Mouse (Mus musculus) embryonic facial prominence, embryonic 12.5 days (tissue): ENCODE measurements around the gene Morn1. TPM values are rescaled to one million over a fixed set of nuclear protein-coding genes. Genes with fewer than 3 reads are reported as not detected.

ENCODE experiments used
- ATAC-seq: fragments of 200-750 bp; cut with Nextera tagmentation; 2 replicates; pipeline ENCODE4 v1.8.0; 2017; ENCODE audit not compliant: insufficient number of reproducible peaks, insufficient read depth, low FRiP score, low TSS enrichment
- H3K27ac ChIP-seq: fragments of 300-500 bp; sonication (generic); 2 replicates; pipeline ENCODE4 v1.5.1; 2016; ENCODE audit warnings: mild to moderate bottlenecking
- H3K27me3 ChIP-seq: fragments of 300-500 bp; sonication (generic); 2 replicates; pipeline ENCODE4 v1.6.1; 2016; ENCODE audit warnings: mild to moderate bottlenecking, moderate library complexity
- H3K36me3 ChIP-seq: fragments of 300-500 bp; sonication (generic); 2 replicates; pipeline ENCODE4 v1.6.1; 2016; ENCODE audit warnings: mild to moderate bottlenecking
- H3K4me1 ChIP-seq: fragments of 300-500 bp; sonication (generic); 2 replicates; pipeline ENCODE4 v1.6.1; 2016
- H3K4me2 ChIP-seq: fragments of 300-500 bp; sonication (generic); replicated peaks from 2 replicates; pipeline ENCODE4 v1.6.1; 2016; ENCODE audit warnings: mild to moderate bottlenecking, moderate library complexity
- H3K4me3 ChIP-seq: fragments of 300-500 bp; sonication (generic); 2 replicates; pipeline ENCODE4 v1.5.1; 2016; ENCODE audit warnings: mild to moderate bottlenecking
- H3K9ac ChIP-seq: fragments of 300-500 bp; sonication (generic); 2 replicates; pipeline ENCODE4 v1.6.1; 2016; ENCODE audit warnings: mild to moderate bottlenecking, moderate library complexity
- H3K9me3 ChIP-seq: fragments of 300-500 bp; sonication (generic); 2 replicates; pipeline ENCODE4 v1.6.1; 2016; ENCODE audit warnings: mild to moderate bottlenecking, moderate library complexity
- WGBS: fragments of 180-500 bp; shearing (Covaris S2); methylation state at CpG from one replicate; pipeline ENCODE4 v1.1.7; 2016; 5-methylcytosine and 5-hydroxymethylcytosine counted together
- polyA plus RNA-seq: library from polyadenylated mRNA; unstranded; fragments of >200 nt; fragmentation: Nextera tagmentation; extraction: Ambion mirVana; gene quantifications from 2 replicates; pipeline ENCODE4 v1.2.1, GENCODE M21; 2016

Morn1 gene
- polyA plus RNA-seq, 1 experiment from 2014 or later, result 7.7 TPM

DNA sequence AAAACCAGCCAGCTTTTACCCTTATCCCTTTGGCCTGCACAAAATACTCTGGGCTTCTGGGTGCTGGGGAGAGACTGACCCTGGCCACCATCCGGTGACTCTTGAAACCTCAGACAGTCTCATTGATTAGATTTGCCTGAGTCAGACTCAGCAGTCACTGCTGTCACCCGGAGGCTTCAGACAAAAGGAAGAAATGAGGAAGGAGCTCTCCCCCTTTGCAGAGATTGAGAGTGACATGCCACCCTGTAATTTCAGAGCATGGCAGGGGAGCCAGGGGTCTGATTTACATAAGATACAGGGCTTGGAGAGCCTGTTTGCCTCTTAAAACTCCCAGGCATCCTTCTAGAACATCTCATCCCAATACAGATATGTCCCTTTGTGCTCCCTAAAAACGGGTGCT lies 46.8 kb downstream of the Morn1 start:
- H3K27ac ChIP-seq, result peak overlapping the region; percentile 78
- no peak for ATAC-seq
- H3K27me3 ChIP-seq, result no peaks in the 10 kb centered on the region
- H3K4me1 ChIP-seq, result peaks cover 53% of the 10 kb centered on the region
- H3K36me3 ChIP-seq, result no peaks in the 10 kb centered on the region
- H3K9ac ChIP-seq, result no peak overlapping the region
- no peaks in the 10 kb centered on the region for H3K9me3 ChIP-seq
- WGBS, result 25% methylated on average over 3 of the region's 3 CpGs
- no peak overlapping the region for H3K4me3 ChIP-seq
- no peak overlapping the region for H3K4me2 ChIP-seq

DNA sequence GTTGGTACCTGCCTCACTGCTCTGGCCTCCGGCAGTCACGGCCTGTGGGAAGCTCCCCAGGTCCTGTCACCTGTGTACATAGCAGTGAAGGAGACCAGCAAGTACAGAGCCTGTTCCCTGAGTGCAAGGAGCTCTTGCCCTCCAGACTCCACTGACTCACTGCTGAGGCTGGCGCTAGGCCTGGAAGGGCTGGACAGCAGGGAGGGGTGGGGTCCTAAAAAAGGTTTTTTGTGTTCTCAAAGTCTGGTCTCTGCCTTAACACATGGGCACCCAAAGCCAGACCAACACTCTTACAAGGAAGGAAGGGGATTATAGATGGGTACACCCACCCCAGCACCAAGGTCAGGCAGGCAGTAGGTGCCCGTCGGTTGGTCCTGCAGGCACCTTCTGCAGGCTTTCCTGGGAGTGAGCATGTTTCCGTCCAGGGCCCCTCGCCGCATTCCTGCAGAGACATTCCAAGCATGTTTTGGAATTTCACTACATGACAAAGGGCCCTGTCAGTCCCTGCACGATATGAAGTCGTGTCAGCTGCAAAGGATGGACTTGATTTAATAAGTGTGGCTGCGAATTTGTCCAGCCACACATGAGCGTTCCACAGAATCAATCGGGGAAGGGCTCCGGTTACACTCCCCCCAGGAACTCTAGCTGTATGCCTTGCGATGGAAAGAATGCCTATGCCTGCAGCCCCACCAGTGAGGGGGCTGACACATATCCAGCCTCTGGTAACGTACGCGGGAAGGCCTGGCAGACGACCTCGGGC lies 47.5 kb downstream of the Morn1 start:
- Histone ChIP-seq H3K9ac (no peak overlapping the region; the same call in 1 of the 2 replicates), H3K27me3 (no peaks in the 10 kb centered on the region), H3K9me3 (no peaks in the 10 kb centered on the region), H3K4me2 (0 out of 2 replicates have a peak overlapping the region, but pooled peaks have one; percentile 18), H3K4me1 (peaks cover 53% of the 10 kb centered on the region), H3K27ac (peak overlapping the region; percentile 78), H3K4me3 (no peak overlapping the region), H3K36me3 (no peaks in the 10 kb centered on the region)
- ATAC-seq, result peak; percentile 55; the same call in 1 of the 2 replicates
- 14% methylated on average over 20 of the region's 20 CpGs for WGBS

DNA sequence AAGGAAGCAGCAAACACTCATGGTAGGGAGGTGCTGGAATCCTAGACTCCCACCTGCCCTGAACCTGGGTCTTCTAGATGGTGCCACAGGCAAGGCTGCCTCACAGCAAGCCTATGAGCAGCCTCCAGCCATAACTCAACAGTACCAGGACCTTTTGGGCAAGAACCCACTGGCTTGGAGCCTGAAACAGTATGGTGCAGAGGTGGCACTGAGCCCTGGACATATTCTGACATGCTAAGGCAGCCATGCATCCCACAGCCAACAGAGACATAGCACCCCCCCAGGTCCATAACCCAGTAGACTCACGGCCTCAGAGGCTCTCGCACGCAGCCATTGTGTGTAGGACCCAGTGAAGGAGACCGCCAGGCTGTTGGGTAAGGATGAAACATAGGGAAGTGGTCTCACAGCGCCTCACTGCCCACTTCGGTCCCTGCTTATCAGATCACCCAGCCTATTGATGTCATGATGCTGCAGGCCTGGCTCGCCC lies 48.4 kb downstream of the Morn1 start:
- Histone ChIP-seq H3K9me3 (no peaks in the 10 kb centered on the region), H3K4me1 (peaks cover 49% of the 10 kb centered on the region), H3K27ac (peak overlapping the region; percentile 78), H3K4me3 (no peak overlapping the region), H3K4me2 (no peak overlapping the region), H3K36me3 (no peaks in the 10 kb centered on the region), H3K27me3 (no peaks in the 10 kb centered on the region), H3K9ac (no peak overlapping the region)
- 83% methylated on average over 7 of the region's 7 CpGs for WGBS
- ATAC-seq, result no peak

DNA sequence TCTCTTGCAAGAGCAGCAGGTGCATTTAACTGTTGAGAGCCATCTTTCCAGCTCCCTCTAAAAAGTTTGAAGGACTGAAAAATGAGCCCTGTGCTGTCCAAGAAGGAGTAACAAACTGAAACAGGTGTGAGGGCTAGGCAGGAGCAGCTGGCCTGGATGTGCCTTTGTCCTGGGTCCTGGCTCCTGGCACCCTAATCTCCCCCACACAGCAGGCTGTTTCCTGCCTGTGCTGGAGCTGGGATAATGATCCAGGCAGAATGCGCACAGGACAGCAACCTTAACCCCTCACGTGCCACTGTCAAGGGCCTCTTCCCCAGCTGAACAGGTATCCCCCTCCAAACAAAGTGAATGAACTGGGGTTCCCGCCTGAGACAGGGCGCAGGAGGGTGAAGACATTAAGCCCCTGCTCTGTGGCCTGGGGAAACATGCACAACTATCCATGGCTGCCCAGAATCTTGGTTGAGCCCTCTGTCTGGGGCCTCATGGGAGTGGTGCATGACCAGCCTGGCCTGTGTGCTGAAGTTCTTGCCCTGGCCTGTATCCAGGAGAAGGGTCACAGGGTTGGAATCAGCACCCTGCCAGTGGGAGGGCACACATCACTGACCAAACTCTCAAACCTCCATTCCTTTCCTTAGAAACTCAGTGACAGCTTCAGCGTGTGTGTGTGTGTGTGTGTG lies 49.7 kb downstream of the Morn1 start:
- H3K9ac ChIP-seq, result no peak overlapping the region
- no peaks in the 10 kb centered on the region for H3K9me3 ChIP-seq
- WGBS, result 45% methylated on average over 5 of the region's 5 CpGs
- no peaks in the 10 kb centered on the region for H3K27me3 ChIP-seq
- no peak overlapping the region for H3K27ac ChIP-seq
- H3K36me3 ChIP-seq, result no peaks in the 10 kb centered on the region
- no peak overlapping the region for H3K4me2 ChIP-seq
- H3K4me1 ChIP-seq, result peaks cover 49% of the 10 kb centered on the region
- no peak overlapping the region for H3K4me3 ChIP-seq
- no peak for ATAC-seq

DNA sequence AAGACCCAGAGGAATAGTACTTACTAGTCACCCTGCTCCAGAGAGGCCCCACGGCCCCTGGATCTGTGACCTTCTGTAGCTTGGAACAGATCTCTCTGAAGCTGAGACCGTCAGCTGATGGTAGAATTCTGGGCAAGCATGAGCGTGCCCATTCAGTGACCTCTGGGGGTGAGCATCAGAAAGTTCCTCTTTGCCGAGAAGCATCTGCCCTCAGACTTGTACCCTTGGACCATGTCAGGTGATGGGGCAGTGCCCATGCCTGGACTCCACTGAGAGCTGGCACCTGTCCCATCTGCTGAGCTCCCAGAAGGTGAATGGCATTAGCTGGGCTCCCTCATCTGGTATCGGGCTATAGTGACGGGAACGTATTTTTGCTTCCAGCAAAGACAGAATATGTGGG lies 51.5 kb downstream of the Morn1 start:
- WGBS, result 84% methylated on average over 7 of the region's 7 CpGs
- Histone ChIP-seq H3K27me3 (no peaks in the 10 kb centered on the region), H3K9me3 (no peaks in the 10 kb centered on the region), H3K27ac (no peak overlapping the region), H3K4me2 (no peak overlapping the region), H3K4me1 (peaks cover 50% of the 10 kb centered on the region), H3K36me3 (no peaks in the 10 kb centered on the region), H3K4me3 (no peak overlapping the region), H3K9ac (no peak overlapping the region)
- ATAC-seq, result no peak

DNA sequence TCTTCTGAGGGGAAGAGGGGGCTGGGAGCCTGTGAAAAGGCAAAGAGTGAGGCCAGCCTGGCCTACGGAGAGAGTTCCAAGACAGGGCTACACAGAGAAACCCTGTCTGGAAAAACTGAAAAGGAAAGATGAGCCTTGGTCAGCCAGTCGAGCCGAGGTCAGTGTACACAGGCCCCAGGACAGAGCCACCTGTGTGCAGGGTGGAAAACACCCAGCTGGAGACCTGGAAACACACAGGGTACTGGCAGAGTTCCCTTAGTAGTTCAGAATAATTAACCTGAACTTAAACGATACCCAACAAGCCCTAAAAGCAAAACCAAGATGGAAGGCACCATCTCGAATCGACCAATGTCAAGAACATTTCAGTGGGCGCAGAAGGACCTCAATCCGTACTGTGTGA lies 52.1 kb downstream of the Morn1 start:
- H3K4me2 ChIP-seq, result no peak overlapping the region

DNA sequence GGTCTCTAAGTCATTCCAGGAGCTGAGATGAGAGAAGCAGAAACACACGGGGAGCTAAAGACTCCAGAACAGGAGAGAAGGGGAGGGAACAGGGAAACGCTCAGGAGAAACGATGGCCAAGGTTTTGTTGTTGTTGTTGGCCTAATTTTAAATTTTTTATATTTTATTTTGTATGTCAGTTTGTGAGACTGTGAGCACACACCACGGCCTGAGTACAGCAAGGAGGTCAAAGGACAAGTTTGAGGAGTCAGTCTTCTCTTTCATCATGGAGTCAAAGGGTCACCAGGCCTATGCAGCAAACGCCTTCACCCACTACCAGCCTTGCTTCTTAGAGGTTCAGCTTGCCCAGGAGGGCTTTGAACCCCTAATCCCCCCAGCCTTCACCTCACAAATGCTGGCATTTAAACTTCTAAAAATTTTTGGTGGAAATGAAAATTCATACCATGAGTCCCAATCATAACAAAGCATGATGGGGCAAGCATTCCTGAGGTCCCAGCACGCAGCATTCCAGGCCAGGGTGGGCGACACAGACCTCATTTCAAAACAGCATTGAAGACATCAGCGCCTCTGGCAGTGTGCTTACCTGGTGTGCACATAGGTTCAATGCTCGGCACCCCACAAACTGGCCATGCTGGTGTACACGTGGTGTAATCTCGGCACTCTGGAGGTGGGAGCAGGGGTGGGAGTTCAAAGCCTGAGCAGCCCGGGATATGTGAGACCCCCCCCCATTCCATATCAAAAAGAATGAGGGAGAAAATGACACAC lies 53.1 kb downstream of the Morn1 start:
- Histone ChIP-seq H3K4me2 (no peak overlapping the region), H3K27me3 (no peaks in the 10 kb centered on the region), H3K36me3 (no peaks in the 10 kb centered on the region), H3K9ac (no peak overlapping the region), H3K4me1 (peaks cover 46% of the 10 kb centered on the region), H3K9me3 (no peaks in the 10 kb centered on the region), H3K27ac (no peak overlapping the region), H3K4me3 (no peak overlapping the region)
- no peak for ATAC-seq
- 66% methylated on average over 12 of the region's 12 CpGs for WGBS

More for the DNA sequence above, 52.1 kb downstream of the Morn1 start:
- no peaks in the 10 kb centered on the region for H3K9me3 ChIP-seq
- no peak for ATAC-seq
- H3K27me3 ChIP-seq, result no peaks in the 10 kb centered on the region
- WGBS, result 72% methylated on average over 8 of the region's 8 CpGs
- no peak overlapping the region for H3K27ac ChIP-seq
- H3K36me3 ChIP-seq, result no peaks in the 10 kb centered on the region
- H3K4me3 ChIP-seq, result no peak overlapping the region
- H3K9ac ChIP-seq, result no peak overlapping the region
- peaks cover 46% of the 10 kb centered on the region for H3K4me1 ChIP-seq

DNA sequence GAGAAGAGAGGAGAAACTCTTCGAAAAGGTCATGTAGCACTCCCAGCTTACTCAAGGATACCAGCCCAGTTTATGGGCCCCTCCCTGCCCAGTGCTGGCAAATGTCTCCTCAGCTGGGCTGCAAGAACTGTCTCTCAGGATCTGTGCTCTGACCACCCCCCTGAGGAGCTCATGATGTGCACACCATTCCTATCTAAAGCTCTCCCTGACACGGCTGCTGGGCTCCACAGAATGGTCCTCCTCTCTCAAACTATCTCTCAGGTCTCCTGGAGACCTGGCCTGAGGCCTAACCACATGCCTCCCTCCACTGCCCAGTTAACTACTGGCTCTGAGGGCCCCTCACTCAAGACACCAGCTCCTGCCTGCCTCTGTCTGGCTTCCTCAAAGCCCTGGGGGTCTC lies 53.8 kb downstream of the Morn1 start:
- no peak overlapping the region for H3K9ac ChIP-seq
- H3K9me3 ChIP-seq, result no peaks in the 10 kb centered on the region
- ATAC-seq, result no peak
- no peaks in the 10 kb centered on the region for H3K36me3 ChIP-seq
- WGBS, result 83% methylated on average over 2 of the region's 2 CpGs
- 0 out of 2 replicates have a peak overlapping the region, but pooled peaks have one; percentile 41 for H3K27ac ChIP-seq
- H3K27me3 ChIP-seq, result no peaks in the 10 kb centered on the region
- peaks cover 46% of the 10 kb centered on the region for H3K4me1 ChIP-seq
- no peak overlapping the region for H3K4me3 ChIP-seq
- H3K4me2 ChIP-seq, result no peak overlapping the region

DNA sequence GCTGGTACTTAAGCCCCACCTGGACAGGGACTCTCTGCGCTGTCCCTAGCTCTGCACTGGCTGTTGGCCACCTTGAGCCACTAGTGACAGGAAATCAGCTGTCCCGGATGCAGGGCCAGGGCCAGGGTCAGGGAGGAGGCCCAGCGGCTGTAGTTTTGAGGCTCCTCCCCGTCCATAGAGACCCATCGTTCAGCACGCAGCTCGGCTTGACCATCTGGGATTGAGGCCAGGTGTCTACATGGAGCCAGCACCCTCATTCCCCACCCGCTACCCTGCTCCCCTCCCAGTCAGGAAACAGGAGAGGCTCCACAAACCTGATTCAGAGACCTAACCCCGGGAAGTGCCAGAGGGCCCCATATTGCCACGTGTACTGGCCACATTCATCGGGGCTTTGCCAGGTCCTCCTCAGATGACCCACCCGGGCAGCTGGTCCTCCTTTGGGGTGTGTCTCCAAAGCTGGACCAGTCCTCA lies 54.5 kb downstream of the Morn1 start:
- H3K27ac ChIP-seq, result no peak overlapping the region
- 43% methylated on average over 12 of the region's 12 CpGs for WGBS
- no peak overlapping the region for H3K9ac ChIP-seq

DNA sequence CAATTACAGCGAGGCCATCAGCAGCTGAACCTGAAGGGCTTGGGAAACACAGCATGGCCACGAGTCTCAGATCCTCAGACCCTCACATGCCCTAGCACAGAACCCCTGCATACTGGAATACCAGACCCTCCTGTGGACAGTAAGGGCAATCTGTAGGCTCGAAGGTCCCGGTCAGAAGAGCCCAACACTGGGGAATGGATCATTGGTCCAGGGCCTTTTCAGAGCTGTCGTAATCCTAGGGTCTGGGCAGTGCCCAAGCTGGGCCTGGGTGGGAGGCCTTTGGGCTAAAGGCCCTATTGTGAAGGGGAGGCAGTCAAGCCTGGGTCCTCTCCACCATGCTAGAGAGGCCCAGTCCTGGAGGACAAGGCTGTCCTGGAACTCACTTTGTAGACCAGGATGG lies 56.5 kb downstream of the Morn1 start:
- Histone ChIP-seq H3K4me2 (no peak overlapping the region), H3K27me3 (no peaks in the 10 kb centered on the region), H3K36me3 (no peaks in the 10 kb centered on the region), H3K4me3 (no peak overlapping the region), H3K9ac (no peak overlapping the region), H3K4me1 (peaks cover 45% of the 10 kb centered on the region), H3K9me3 (no peaks in the 10 kb centered on the region), H3K27ac (0 out of 2 replicates have a peak overlapping the region, but pooled peaks have one; percentile 96)
- no peak for ATAC-seq
- WGBS, result 92% methylated on average over 5 of the region's 5 CpGs

More for the DNA sequence above, 54.5 kb downstream of the Morn1 start:
- no peak for ATAC-seq
- Histone ChIP-seq H3K27me3 (no peaks in the 10 kb centered on the region), H3K36me3 (no peaks in the 10 kb centered on the region), H3K4me2 (no peak overlapping the region), H3K4me1 (peaks cover 46% of the 10 kb centered on the region), H3K9me3 (no peaks in the 10 kb centered on the region), H3K4me3 (no peak overlapping the region)

DNA sequence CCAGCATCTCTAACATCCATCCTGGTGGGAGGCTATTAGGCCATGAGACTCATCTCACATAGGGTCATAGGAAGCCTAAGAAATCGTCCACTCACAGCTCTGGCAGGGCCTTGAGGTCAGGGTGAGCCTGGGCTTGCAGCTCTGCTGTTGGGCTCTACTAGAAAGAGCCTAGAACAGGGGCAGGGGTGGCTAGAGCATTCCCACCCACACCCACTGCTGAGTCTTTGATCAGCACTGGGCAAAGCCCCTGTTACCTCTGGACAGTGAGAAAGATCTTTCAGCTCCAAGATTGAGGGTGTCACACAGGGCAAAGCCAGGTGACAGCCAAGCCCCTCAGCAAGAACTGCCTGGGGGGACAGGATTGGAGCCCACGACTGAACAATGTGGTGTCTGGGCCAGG lies 57.0 kb downstream of the Morn1 start:
- H3K9me3 ChIP-seq, result no peaks in the 10 kb centered on the region
- no peak overlapping the region for H3K4me2 ChIP-seq
- 53% methylated on average over 2 of the region's 2 CpGs for WGBS
- H3K36me3 ChIP-seq, result no peaks in the 10 kb centered on the region
- H3K9ac ChIP-seq, result peak overlapping the region; percentile 37; the same call in 1 of the 2 replicates
- peaks cover 45% of the 10 kb centered on the region for H3K4me1 ChIP-seq
- no peaks in the 10 kb centered on the region for H3K27me3 ChIP-seq
- no peak overlapping the region for H3K4me3 ChIP-seq
- H3K27ac ChIP-seq, result peak overlapping the region; percentile 96
- peak; percentile 0; the same call in 1 of the 2 replicates for ATAC-seq
